39 mouse cellular contexts compared by ENCODE assay signal in genomic region chr7:102618118-102618517, GRCm38 (mm10). TPM values are rescaled to one million over a fixed set of nuclear protein-coding genes. Genes with fewer than 3 reads are reported as not detected.
"Had no signal": no experiment of that assay in that cellular context is flagged by ENCODE, and none has a peak within 500 bp of the region (broad histone marks: within the 10 kb centered on the region; RNA-seq: fewer than 3 reads in every experiment).

Gene Olfr553 (minus strand): TSS chr7:102618218.

- H3K4me1 ChIP-seq: embryonic facial prominence, embryonic 10.5 days; embryonic facial prominence, embryonic 12.5 days; embryonic facial prominence, embryonic 13.5 days; embryonic facial prominence, embryonic 15.5 days; forebrain, embryonic 10.5 days; forebrain, embryonic 12.5 days; forebrain, embryonic 13.5 days; forebrain, embryonic 15.5 days had no signal

- H3K4me3 ChIP-seq: embryonic facial prominence, embryonic 10.5 days; embryonic facial prominence, embryonic 12.5 days; embryonic facial prominence, embryonic 13.5 days; embryonic facial prominence, embryonic 15.5 days; erythroblast, embryonic 14.5 days; forebrain, embryonic 10.5 days; forebrain, embryonic 12.5 days; forebrain, embryonic 13.5 days; forebrain, embryonic 15.5 days; gastrocnemius, adult 2 months; heart, adult 2 months had no signal

- H3K9ac ChIP-seq: embryonic facial prominence, embryonic 12.5 days; embryonic facial prominence, embryonic 13.5 days; embryonic facial prominence, embryonic 15.5 days; forebrain, embryonic 12.5 days; forebrain, embryonic 13.5 days; forebrain, embryonic 15.5 days; forebrain, postnatal 0 days had no signal

- H3K27ac ChIP-seq: embryonic facial prominence, embryonic 10.5 days; embryonic facial prominence, embryonic 12.5 days; embryonic facial prominence, embryonic 13.5 days; embryonic facial prominence, embryonic 15.5 days; forebrain, embryonic 10.5 days; forebrain, embryonic 12.5 days; forebrain, embryonic 13.5 days; forebrain, embryonic 15.5 days; gastrocnemius, adult 2 months; heart, adult 2 months had no signal

- H3K9me3 ChIP-seq: embryonic facial prominence, embryonic 10.5 days; embryonic facial prominence, embryonic 12.5 days; embryonic facial prominence, embryonic 13.5 days; embryonic facial prominence, embryonic 15.5 days; forebrain, embryonic 10.5 days; forebrain, embryonic 12.5 days; forebrain, embryonic 13.5 days; forebrain, embryonic 15.5 days had no signal

- DNase-seq: cerebellum, adult 9-10 months; cerebellum, adult 9-11 months; cerebellum, postnatal 10 days; cerebellum, postnatal 14 days; cerebellum, postnatal 25 days; cerebellum, postnatal 36 days; embryo, embryonic 11 days; forebrain, postnatal 0 days; gastrocnemius, adult 2 months; gastrocnemius, postnatal 10 days; gastrocnemius, postnatal 14 days; gastrocnemius, postnatal 25 days; gastrocnemius, postnatal 36 days; heart, adult 11 months; heart, adult 18-20 months; heart, adult 2 months had no signal

- H3K36me3 ChIP-seq: embryonic facial prominence, embryonic 10.5 days; embryonic facial prominence, embryonic 12.5 days; embryonic facial prominence, embryonic 13.5 days; embryonic facial prominence, embryonic 15.5 days; forebrain, embryonic 10.5 days; forebrain, embryonic 12.5 days; forebrain, embryonic 15.5 days had no signal

- H3K27me3 ChIP-seq: embryonic facial prominence, embryonic 12.5 days; embryonic facial prominence, embryonic 13.5 days; embryonic facial prominence, embryonic 15.5 days; forebrain, embryonic 12.5 days; forebrain, embryonic 13.5 days; forebrain, embryonic 15.5 days had no signal

RNA-seq across cellular contexts. Expression of gene Olfr553, which starts in this region (rescaled TPM):
- total RNA-seq: common myeloid progenitor, adult 5-6 weeks; forebrain, postnatal 0 days; gastrocnemius, adult 18-20 months; gastrocnemius, adult 2 months; gastrocnemius, adult 8-10 months; gastrocnemius, postnatal 10 days; gastrocnemius, postnatal 14 days; gastrocnemius, postnatal 25 days; gastrocnemius, postnatal 36 days; gastrocnemius, postnatal 4 days; granulocyte monocyte progenitor cell, adult 5-6 weeks; heart, adult 18-20 months; heart, adult 2 months; heart, adult 8-10 months had no signal
- polyA plus RNA-seq: cortical plate, adult 2 months; embryonic facial prominence, embryonic 10.5 days; embryonic facial prominence, embryonic 11.5 days; embryonic facial prominence, embryonic 12.5 days; embryonic facial prominence, embryonic 13.5 days; embryonic facial prominence, embryonic 14.5 days; erythroblast, embryonic 14.5 days; forebrain, embryonic 10.5 days; forebrain, embryonic 11.5 days; forebrain, embryonic 12.5 days; forebrain, embryonic 13.5 days; forebrain, embryonic 14.5 days; forebrain, embryonic 15.5 days; forebrain, embryonic 16.5 days; forebrain, postnatal 0 days; frontal cortex, adult 2 months; gonadal fat pad, adult 2 months; heart, adult 2 months had no signal
